Mouse (Mus musculus): Measurements from ENCODE around the gene R3hdml. TPM values are rescaled to one million over a fixed set of nuclear protein-coding genes. Genes with fewer than 3 reads are reported as not detected.

R3hdml gene
- polyA plus RNA-seq, 1 experiment from 2014 or later = not detected

Other genes starting within 250 kb of the R3hdml start
- gene Jph2, start 94.3 kb upstream of the R3hdml start, polyA plus RNA-seq (2016; fragmentation: Nextera tagmentation; extraction: Ambion mirVana) = 0.75 and 0.81 TPM in 2 replicates
- gene Oser1, start 67.6 kb upstream of the R3hdml start, polyA plus RNA-seq (2016; fragmentation: Nextera tagmentation; extraction: Ambion mirVana) = 89.2 and 93.3 TPM in 2 replicates
- gene Gdap1l1, start 53.8 kb upstream of the R3hdml start, polyA plus RNA-seq (2016; fragmentation: Nextera tagmentation; extraction: Ambion mirVana) = 19.0 and 54.8 TPM in 2 replicates
- 10.4 and 10.8 TPM in 2 replicates for gene Fitm2, start 19.7 kb upstream of the R3hdml start, polyA plus RNA-seq (2016; fragmentation: Nextera tagmentation; extraction: Ambion mirVana)
- not detected in 2 replicates for gene Hnf4a, start 14.5 kb downstream of the R3hdml start, polyA plus RNA-seq (2016; fragmentation: Nextera tagmentation; extraction: Ambion mirVana)
- gene Ttpal, start 110.0 kb downstream of the R3hdml start, polyA plus RNA-seq (2016; fragmentation: Nextera tagmentation; extraction: Ambion mirVana) = 31.5 and 36.9 TPM in 2 replicates
- gene Serinc3, start 152.8 kb downstream of the R3hdml start, polyA plus RNA-seq (2016; fragmentation: Nextera tagmentation; extraction: Ambion mirVana) = 24.2 and 25.6 TPM in 2 replicates
- 158 and 185 TPM in 2 replicates for gene Pkig, start 166.1 kb downstream of the R3hdml start, polyA plus RNA-seq (2016; fragmentation: Nextera tagmentation; extraction: Ambion mirVana)

Measured in hindbrain, embryonic 10.5 days (tissue).